In genomic region chr9:119404090-119404489, GRCm38 (mm10) we compare ENCODE assay signal across 10 mouse cellular contexts. TPM values are rescaled to one million over a fixed set of nuclear protein-coding genes. Genes with fewer than 3 reads are reported as not detected.
DNase-seq lines count a peak whose midpoint lies in the region; ATAC-seq lines count a peak whose summit lies in the region.
"Had no signal": no experiment of that assay in that cellular context is flagged by ENCODE, and none has a peak within 500 bp of the region (broad histone marks: within the 10 kb centered on the region; RNA-seq: fewer than 3 reads in every experiment).

No protein-coding gene starts in this region.

- DNase-seq in heart, adult 18-20 months: no peak
- no peak for DNase-seq in embryonic facial prominence, embryonic 10.5 days (ENCODE audit: low spot score)
- no peak for DNase-seq in adrenal gland, postnatal 4 days (ENCODE audit: low spot score in 2 of 2)

- H3K4me1 ChIP-seq in heart, embryonic 15.5 days (replicated peaks): peaks cover 31% of the 10 kb centered on the region
- peaks cover 55% of the 10 kb centered on the region for H3K4me1 ChIP-seq in embryonic facial prominence, embryonic 10.5 days
- H3K4me1 ChIP-seq in hindbrain, embryonic 16.5 days (ENCODE audit: control insufficient read depth, insufficient read depth, low read depth, low read length): peaks cover 29% of the 10 kb centered on the region
- peaks cover 49% of the 10 kb centered on the region for H3K4me1 ChIP-seq in midbrain, embryonic 15.5 days

- no peaks in the 10 kb centered on the region for H3K9me3 ChIP-seq in heart, embryonic 15.5 days (replicated peaks)
- no peaks in the 10 kb centered on the region for H3K9me3 ChIP-seq in embryonic facial prominence, embryonic 10.5 days
- no peaks in the 10 kb centered on the region for H3K9me3 ChIP-seq in hindbrain, embryonic 16.5 days (ENCODE audit: control insufficient read depth, low read length)
- no peaks in the 10 kb centered on the region for H3K9me3 ChIP-seq in midbrain, embryonic 15.5 days

- H3K27ac ChIP-seq in heart, embryonic 15.5 days: no peak overlapping the region
- no peak overlapping the region; the same call in 1 of the 2 replicates for H3K27ac ChIP-seq in embryonic facial prominence, embryonic 10.5 days (replicated peaks)
- no peak overlapping the region for H3K27ac ChIP-seq in hindbrain, embryonic 16.5 days (ENCODE audit: low read depth, low read length)
- H3K27ac ChIP-seq in midbrain, embryonic 15.5 days: no peak overlapping the region
- H3K27ac ChIP-seq: left cerebral cortex, adult 2 months had no signal

- WGBS in heart, embryonic 15.5 days: 72% methylated on average over 5 of the region's 5 CpGs
- WGBS in embryonic facial prominence, embryonic 10.5 days: 65% methylated on average over 5 of the region's 5 CpGs
- WGBS in hindbrain, embryonic 16.5 days: 62% methylated on average over 5 of the region's 5 CpGs
- 56% methylated on average over 5 of the region's 5 CpGs for WGBS in midbrain, embryonic 15.5 days

- H3K36me3 ChIP-seq in heart, embryonic 15.5 days: no peaks in the 10 kb centered on the region
- peaks cover 46% of the 10 kb centered on the region for H3K36me3 ChIP-seq in embryonic facial prominence, embryonic 10.5 days (replicated peaks)
- no peaks in the 10 kb centered on the region for H3K36me3 ChIP-seq in hindbrain, embryonic 16.5 days (ENCODE audit: control insufficient read depth, insufficient read depth, low read length)
- no peaks in the 10 kb centered on the region for H3K36me3 ChIP-seq in midbrain, embryonic 15.5 days (replicated peaks)

- H3K27me3 ChIP-seq in heart, embryonic 15.5 days: no peaks in the 10 kb centered on the region
- H3K27me3 ChIP-seq in embryonic facial prominence, embryonic 10.5 days (replicated peaks; ENCODE audit: low read depth, poor library complexity, severe bottlenecking): no peaks in the 10 kb centered on the region
- no peaks in the 10 kb centered on the region for H3K27me3 ChIP-seq in hindbrain, embryonic 16.5 days (replicated peaks; ENCODE audit: control insufficient read depth, insufficient read depth, low read length)
- H3K27me3 ChIP-seq in midbrain, embryonic 15.5 days (replicated peaks): no peaks in the 10 kb centered on the region

- ATAC-seq in heart, embryonic 15.5 days (replicated peaks; ENCODE audit: insufficient number of reproducible peaks, insufficient read depth, low FRiP score, low read depth): no peak
- ATAC-seq in hindbrain, embryonic 16.5 days: no peak
- ATAC-seq in midbrain, embryonic 15.5 days (replicated peaks): no peak
- no peak for ATAC-seq in erythroblast, adult 5-6 weeks (replicated peaks; ENCODE audit: low FRiP score, poor library complexity, severe bottlenecking)
- ATAC-seq in megakaryocyte-erythroid progenitor cell, adult 5-6 weeks (replicated peaks; ENCODE audit: low FRiP score, low TSS enrichment, poor library complexity, severe bottlenecking): no peak

- H3K9ac ChIP-seq in heart, embryonic 15.5 days: no peak overlapping the region
- peak overlapping the region; percentile 99; the same call in 1 of the 2 replicates for H3K9ac ChIP-seq in hindbrain, embryonic 16.5 days (ENCODE audit: low read depth, low read length)
- peak overlapping the region; percentile 99; the same call in 1 of the 2 replicates for H3K9ac ChIP-seq in midbrain, embryonic 15.5 days

- peak overlapping the region; percentile 93 for H3K4me3 ChIP-seq in heart, embryonic 15.5 days
- H3K4me3 ChIP-seq in embryonic facial prominence, embryonic 10.5 days: peak overlapping the region; percentile 91
- H3K4me3 ChIP-seq in hindbrain, embryonic 16.5 days (ENCODE audit: low read length): peak overlapping the region; percentile 94
- H3K4me3 ChIP-seq in midbrain, embryonic 15.5 days: peak overlapping the region; percentile 68

- H3K4me2 ChIP-seq in heart, embryonic 15.5 days: peak overlapping the region; percentile 87
- peak overlapping the region; percentile 93 for H3K4me2 ChIP-seq in hindbrain, embryonic 16.5 days (ENCODE audit: low read length)
- peak overlapping the region; percentile 77 for H3K4me2 ChIP-seq in midbrain, embryonic 15.5 days

RNA-seq across cellular contexts. Expression of gene Acvr2b, which starts 2.2 kb away (rescaled TPM):
- polyA plus RNA-seq in heart, embryonic 15.5 days (2015; fragmentation: Nextera tagmentation; extraction: Ambion mirVana): 9.5 and 12.6 TPM in 2 replicates
- 1 to 10 TPM; 3.4 to 4.7 TPM for total RNA-seq in heart, adult 18-20 months (2021)
- polyA plus RNA-seq in embryonic facial prominence, embryonic 10.5 days (2016; fragmentation: Nextera tagmentation; extraction: Ambion mirVana): 78.6 and 85.6 TPM in 2 replicates
- 17.3 and 28.2 TPM in 2 replicates for polyA plus RNA-seq in hindbrain, embryonic 16.5 days (2015; fragmentation: Nextera tagmentation; extraction: Ambion mirVana)
- 65.4 and 67.3 TPM in 2 replicates for polyA plus RNA-seq in midbrain, embryonic 15.5 days (2015; fragmentation: Nextera tagmentation; extraction: Ambion mirVana)
- not detected in 2 replicates for total RNA-seq in erythroblast, adult 5-6 weeks (2015; ENCODE audit: low replicate concordance)
- 1.3 TPM in 1 of 2 replicates, not detected in the other for total RNA-seq in erythroblast, adult 5-6 weeks (2017; ENCODE audit: low replicate concordance)
- 0.09 and 3.4 TPM in 2 replicates for total RNA-seq in megakaryocyte-erythroid progenitor cell, adult 5-6 weeks (2014; fragmentation: Nextera tagmentation)
- 1.3 TPM in 1 of 2 replicates, not detected in the other for total RNA-seq in megakaryocyte-erythroid progenitor cell, adult 5-6 weeks (2017)
- 10 to 100 TPM; 15.6 to 17.6 TPM for total RNA-seq in adrenal gland, postnatal 4 days (2021)

RNA-seq across cellular contexts. Expression of gene Slc22a14, which starts 38.7 kb away (rescaled TPM):
- polyA plus RNA-seq in heart, embryonic 15.5 days (2015; fragmentation: Nextera tagmentation; extraction: Ambion mirVana): 0.11 and 0.25 TPM in 2 replicates
- total RNA-seq in heart, adult 18-20 months (2021): not detected
- polyA plus RNA-seq in embryonic facial prominence, embryonic 10.5 days (2016; fragmentation: Nextera tagmentation; extraction: Ambion mirVana): not detected in 2 replicates
- 0.08 TPM in 1 of 2 replicates, not detected in the other for polyA plus RNA-seq in hindbrain, embryonic 16.5 days (2015; fragmentation: Nextera tagmentation; extraction: Ambion mirVana)
- not detected in 2 replicates for polyA plus RNA-seq in midbrain, embryonic 15.5 days (2015; fragmentation: Nextera tagmentation; extraction: Ambion mirVana)
- total RNA-seq in erythroblast, adult 5-6 weeks (2015; ENCODE audit: low replicate concordance): not detected in 2 replicates
- total RNA-seq in erythroblast, adult 5-6 weeks (2017; ENCODE audit: low replicate concordance): not detected in 2 replicates
- not detected in 2 replicates for total RNA-seq in megakaryocyte-erythroid progenitor cell, adult 5-6 weeks (2014; fragmentation: Nextera tagmentation)
- total RNA-seq in megakaryocyte-erythroid progenitor cell, adult 5-6 weeks (2017): not detected in 2 replicates
- not detected for total RNA-seq in adrenal gland, postnatal 4 days (2021)
- total RNA-seq: adrenal gland, postnatal 25 days; left cerebral cortex, adult 2 months had no signal

RNA-seq across cellular contexts. Expression of gene Exog, which starts 40.7 kb away (rescaled TPM):
- polyA plus RNA-seq in heart, embryonic 15.5 days (2015; fragmentation: Nextera tagmentation; extraction: Ambion mirVana): 9.7 and 12.0 TPM in 2 replicates
- total RNA-seq in heart, adult 18-20 months (2021): 1 to 10 TPM; 2.7 to 4.0 TPM
- 44.2 and 45.3 TPM in 2 replicates for polyA plus RNA-seq in embryonic facial prominence, embryonic 10.5 days (2016; fragmentation: Nextera tagmentation; extraction: Ambion mirVana)
- 48.7 and 49.4 TPM in 2 replicates for polyA plus RNA-seq in hindbrain, embryonic 16.5 days (2015; fragmentation: Nextera tagmentation; extraction: Ambion mirVana)
- polyA plus RNA-seq in midbrain, embryonic 15.5 days (2015; fragmentation: Nextera tagmentation; extraction: Ambion mirVana): 53.3 and 53.4 TPM in 2 replicates
- total RNA-seq in erythroblast, adult 5-6 weeks (2015; ENCODE audit: low replicate concordance): 1.5 TPM in 2 replicates
- total RNA-seq in erythroblast, adult 5-6 weeks (2017; ENCODE audit: low replicate concordance): 0.70 and 0.77 TPM in 2 replicates
- total RNA-seq in megakaryocyte-erythroid progenitor cell, adult 5-6 weeks (2014; fragmentation: Nextera tagmentation): 8.2 and 11.1 TPM in 2 replicates
- total RNA-seq in megakaryocyte-erythroid progenitor cell, adult 5-6 weeks (2017): 4.4 and 5.1 TPM in 2 replicates
- total RNA-seq in adrenal gland, postnatal 4 days (2021): 1 to 10 TPM; 6.1 to 6.6 TPM

RNA-seq across cellular contexts. Expression of gene Xylb, which starts 46.9 kb away (rescaled TPM):
- 1.1 and 2.6 TPM in 2 replicates for polyA plus RNA-seq in heart, embryonic 15.5 days (2015; fragmentation: Nextera tagmentation; extraction: Ambion mirVana)
- under 1 TPM; 0.26 to 0.30 TPM for total RNA-seq in heart, adult 18-20 months (2021)
- 9.3 and 9.8 TPM in 2 replicates for polyA plus RNA-seq in embryonic facial prominence, embryonic 10.5 days (2016; fragmentation: Nextera tagmentation; extraction: Ambion mirVana)
- 3.0 and 3.5 TPM in 2 replicates for polyA plus RNA-seq in hindbrain, embryonic 16.5 days (2015; fragmentation: Nextera tagmentation; extraction: Ambion mirVana)
- 2.7 TPM in 2 replicates for polyA plus RNA-seq in midbrain, embryonic 15.5 days (2015; fragmentation: Nextera tagmentation; extraction: Ambion mirVana)
- 0.19 TPM in 1 of 2 replicates, not detected in the other for total RNA-seq in erythroblast, adult 5-6 weeks (2015; ENCODE audit: low replicate concordance)
- total RNA-seq in erythroblast, adult 5-6 weeks (2017; ENCODE audit: low replicate concordance): 0.56 TPM in 1 of 2 replicates, not detected in the other
- total RNA-seq in megakaryocyte-erythroid progenitor cell, adult 5-6 weeks (2014; fragmentation: Nextera tagmentation): 5.4 and 5.7 TPM in 2 replicates
- 4.3 and 4.8 TPM in 2 replicates for total RNA-seq in megakaryocyte-erythroid progenitor cell, adult 5-6 weeks (2017)
- 10 to 100 TPM in 1 of 2 experiments, 1 to 10 TPM in 1; 7.3 to 16.5 TPM for total RNA-seq in adrenal gland, postnatal 4 days (2021)
